8 mouse cellular contexts compared by ENCODE assay signal in genomic region chr5:129063037-129063791, GRCm38 (mm10). TPM values are rescaled to one million over a fixed set of nuclear protein-coding genes. Genes with fewer than 3 reads are reported as not detected.
DNase-seq lines count a peak whose midpoint lies in the region; ATAC-seq and TF ChIP-seq lines count a peak whose summit lies in the region.

No protein-coding gene starts in this region.

- no peak for ATAC-seq in Patski
- peak; percentile 46; the same call in 1 of the 2 replicates for ATAC-seq in hindbrain, embryonic 14.5 days (ENCODE audit: low FRiP score)
- ATAC-seq in megakaryocyte-erythroid progenitor cell, adult 5-6 weeks (replicated peaks; ENCODE audit: low FRiP score, low TSS enrichment, poor library complexity, severe bottlenecking), result peak; percentile 46; the same call in 1 of the 2 replicates

- H3K27ac ChIP-seq in hindbrain, embryonic 14.5 days, result no peak overlapping the region

- peaks cover 10% of the 10 kb centered on the region for H3K27me3 ChIP-seq in Patski
- H3K27me3 ChIP-seq in hindbrain, embryonic 14.5 days (ENCODE audit: control insufficient read depth, insufficient read depth, low read length), result no peaks in the 10 kb centered on the region

- CTCF ChIA-PET in Patski (lab: Charles Lee), result interaction anchor here (0.8 to 2.7 kb wide), 12 partner anchors 10 to 530 kb away, joined by 3 to 11 read pairs (median 4); no protein-coding TSS in a partner anchor

- H3K36me3 ChIP-seq in hindbrain, embryonic 14.5 days (replicated peaks; ENCODE audit: control insufficient read depth, insufficient read depth), result no peaks in the 10 kb centered on the region

- H3K4me3 ChIP-seq in hindbrain, embryonic 14.5 days (replicated peaks; ENCODE audit: low read length), result 0 out of 2 replicates have a peak overlapping the region, but pooled peaks have one; percentile 13

- DNase-seq in Patski (ENCODE audit: low read depth, low spot score), result no peak
- peak; percentile 92 to 95 for DNase-seq in cerebellum, postnatal 10 days
- DNase-seq in frontal cortex, postnatal 25 days (ENCODE audit: low spot score in 2 of 2), result peak; percentile 75 to 81
- peak; percentile 93 for DNase-seq in hindbrain, embryonic 14.5 days (ENCODE audit: low spot score)
- peak; percentile 87 to 92 for DNase-seq in left cerebral cortex, adult 18-20 months (ENCODE audit: low spot score in 2 of 2)
- DNase-seq in right cerebral cortex, postnatal 14 days, result peak; percentile 91
- peak; percentile 87 for DNase-seq in urinary bladder, postnatal 25 days (ENCODE audit: low spot score)

- no peaks in the 10 kb centered on the region for H3K9me3 ChIP-seq in hindbrain, embryonic 14.5 days (ENCODE audit: control insufficient read depth, low read length)

- POLR2A ChIA-PET in Patski (lab: Charles Lee), result interaction anchor here (0.7 kb wide), 1 partner anchor 58 kb away, joined by 3 read pairs; no protein-coding TSS in a partner anchor

- TF ChIP-seq CTCF in Patski (IDR thresholded peaks at IDR 0.05), result peak; percentile 84

- in situ Hi-C loops in Patski (cut with MboI; ENCODE audit: low pct_unique_long_range_greater_than_20kb), result loop anchor here (5.0 to 25.0 kb wide), 2 partner anchors 324 to 524 kb away; no protein-coding TSS in a partner anchor

- WGBS in hindbrain, embryonic 14.5 days, result 15% methylated on average over 20 of the region's 21 CpGs

- 0 out of 2 replicates have a peak, but pooled peaks cover 3% of the 10 kb centered on the region for H3K4me1 ChIP-seq in hindbrain, embryonic 14.5 days (replicated peaks; ENCODE audit: control insufficient read depth, insufficient read depth, low read length)

- peak overlapping the region; percentile 53 for H3K4me2 ChIP-seq in hindbrain, embryonic 14.5 days (replicated peaks)

- H3K9ac ChIP-seq in hindbrain, embryonic 14.5 days, result no peak overlapping the region

RNA-seq across cellular contexts. Expression of gene Adgrd1, which starts 33.3 kb away (rescaled TPM):
- polyA plus RNA-seq in Patski (2021), result 0.01 TPM
- polyA plus RNA-seq in hindbrain, embryonic 14.5 days (2014; fragmentation: Nextera tagmentation; extraction: Ambion mirVana), result 0.12 and 0.18 TPM in 2 replicates
- total RNA-seq in left cerebral cortex, adult 18-20 months (2021), result 1 to 10 TPM; 2.8 TPM
- 0.94 and 1.1 TPM in 2 replicates for total RNA-seq in megakaryocyte-erythroid progenitor cell, adult 5-6 weeks (2014; fragmentation: Nextera tagmentation)
- total RNA-seq in megakaryocyte-erythroid progenitor cell, adult 5-6 weeks (2017), result 0.14 TPM in 1 of 2 replicates, not detected in the other

RNA-seq across cellular contexts. Expression of gene Ran, which starts 43.3 kb away (rescaled TPM):
- polyA plus RNA-seq in Patski (2021), result 609 TPM
- polyA plus RNA-seq in hindbrain, embryonic 14.5 days (2014; fragmentation: Nextera tagmentation; extraction: Ambion mirVana), result 343 and 359 TPM in 2 replicates
- 100 to 1,000 TPM; 164 to 178 TPM for total RNA-seq in left cerebral cortex, adult 18-20 months (2021)
- total RNA-seq in megakaryocyte-erythroid progenitor cell, adult 5-6 weeks (2014; fragmentation: Nextera tagmentation), result 542 and 563 TPM in 2 replicates
- 903 and 978 TPM in 2 replicates for total RNA-seq in megakaryocyte-erythroid progenitor cell, adult 5-6 weeks (2017)

RNA-seq across cellular contexts. Expression of gene Stx2, which starts 54.8 kb away (rescaled TPM):
- 62.1 TPM for polyA plus RNA-seq in Patski (2021)
- 15.0 and 15.2 TPM in 2 replicates for polyA plus RNA-seq in hindbrain, embryonic 14.5 days (2014; fragmentation: Nextera tagmentation; extraction: Ambion mirVana)
- 10 to 100 TPM; 16.8 to 22.6 TPM for total RNA-seq in left cerebral cortex, adult 18-20 months (2021)
- 126 and 134 TPM in 2 replicates for total RNA-seq in megakaryocyte-erythroid progenitor cell, adult 5-6 weeks (2014; fragmentation: Nextera tagmentation)
- total RNA-seq in megakaryocyte-erythroid progenitor cell, adult 5-6 weeks (2017), result 101 and 146 TPM in 2 replicates

Comparison
In these comparisons a context has a peak if more than half of its experiments do, and no peak if none do; other contexts are left out.
1. RNA of gene Stx2, which starts 54.8 kb away (total RNA-seq): 101 to 146 TPM in megakaryocyte-erythroid progenitor cell, adult 5-6 weeks; 16.8 to 22.6 TPM in left cerebral cortex, adult 18-20 months; every median in the first group is over 4 times any median in the second.